Mouse (Mus musculus) C2C12 (cell line): ENCODE results near the gene Eya2.

Experiments used
- CEBPB ChIP-seq: IDR thresholded peaks from one replicate; pipeline ENCODE4 v1.6.1; 2011; ENCODE audit warnings: low read depth, mild to moderate bottlenecking, control low read depth, moderate library complexity
- CTCF ChIP-seq: IDR thresholded peaks from one replicate; pipeline ENCODE4 v1.5.1; 2011; ENCODE audit not compliant: control insufficient read depth, insufficient read depth, insufficient read length
- MAX ChIP-seq: IDR thresholded peaks from one replicate; pipeline ENCODE4 v1.6.1; 2011; ENCODE audit warnings: mild to moderate bottlenecking, control low read depth
- MYOG ChIP-seq: IDR thresholded peaks from one replicate; pipeline ENCODE4 v1.6.1; 2011; ENCODE audit not compliant: control insufficient read depth, insufficient read length; ENCODE audit errors: extremely low read depth

GRCm38 (mm10) chr2:165808179-165808975 is 213.5 kb downstream of the Eya2 start:
- TF ChIP-seq CTCF: no peak
- TF ChIP-seq MAX: no peak
- TF ChIP-seq CEBPB: no peak
- no peak for TF ChIP-seq MYOG
